ENCODE assay signal across 24 mouse cellular contexts in the genomic region with DNA sequence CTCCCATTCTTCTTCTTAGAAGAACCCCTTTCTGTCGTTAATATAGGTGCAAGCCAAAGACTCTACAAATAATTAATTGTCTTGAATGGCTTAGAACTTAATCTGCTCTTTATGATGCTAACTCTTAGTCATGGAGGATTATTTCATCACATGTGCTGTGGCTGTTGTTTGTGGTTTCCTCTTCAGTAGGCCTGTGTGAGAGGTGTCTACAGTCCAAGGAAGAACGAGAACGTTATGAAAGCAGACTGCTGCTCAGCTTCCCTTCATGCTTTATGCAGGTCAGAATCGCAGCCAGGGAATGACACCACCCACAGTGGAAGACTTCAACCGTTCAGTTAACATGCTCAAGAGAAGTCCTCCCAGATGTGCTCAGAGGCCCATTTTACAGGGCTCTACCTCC. TPM values are rescaled to one million over a fixed set of nuclear protein-coding genes. Genes with fewer than 3 reads are reported as not detected.
DNase-seq lines count a peak whose midpoint lies in the region; ATAC-seq lines count a peak whose summit lies in the region.
"Had no signal": no experiment of that assay in that cellular context is flagged by ENCODE, and none has a peak within 500 bp of the region (broad histone marks: within the 10 kb centered on the region; RNA-seq: fewer than 3 reads in every experiment).

No protein-coding gene starts in this region.

- peak; percentile 92 for ATAC-seq in common myeloid progenitor, adult 5-6 weeks (replicated peaks; ENCODE audit: low read depth, poor library complexity, severe bottlenecking)
- peak; percentile 96 for ATAC-seq in megakaryocyte, adult 5-6 weeks (ENCODE audit: poor library complexity, severe bottlenecking)
- no peak for ATAC-seq in kidney, embryonic 14.5 days (ENCODE audit: low FRiP score, low TSS enrichment)
- ATAC-seq: forebrain, embryonic 14.5 days; hindbrain, postnatal 0 days; Patski had no signal

- H3K9me3 ChIP-seq in kidney, embryonic 14.5 days (ENCODE audit: control insufficient read depth, low read length): no peaks in the 10 kb centered on the region
- H3K9me3 ChIP-seq in forebrain, embryonic 10.5 days: no peaks in the 10 kb centered on the region
- H3K9me3 ChIP-seq: embryonic facial prominence, embryonic 10.5 days; embryonic facial prominence, embryonic 13.5 days; G1E had no signal

- no peak overlapping the region for H3K9ac ChIP-seq in kidney, embryonic 14.5 days (ENCODE audit: low read depth, low read length)
- H3K9ac ChIP-seq: embryonic facial prominence, embryonic 13.5 days; hindbrain, embryonic 14.5 days had no signal

- no peak overlapping the region for H3K27ac ChIP-seq in kidney, embryonic 14.5 days (ENCODE audit: low read depth, low read length)
- H3K27ac ChIP-seq in forebrain, embryonic 10.5 days: no peak overlapping the region
- H3K27ac ChIP-seq: embryonic facial prominence, embryonic 10.5 days; embryonic facial prominence, embryonic 13.5 days; hindbrain, embryonic 14.5 days; hindbrain, postnatal 0 days had no signal

- intact Hi-C loops in heart, postnatal 25 days (cut with DNase I): no loop called here

- DNase-seq in heart, adult 11 months: peak; percentile 2
- DNase-seq in heart, postnatal 25 days (ENCODE audit: low spot score): no peak
- peak; percentile 8 to 32 for DNase-seq in natural killer cell, adult 2 months (ENCODE audit: low spot score in 2 of 2)
- no peak for DNase-seq in forebrain, embryonic 10.5 days (ENCODE audit: extremely low spot score, low spot score)
- no peak for DNase-seq in lung, postnatal 4 days
- DNase-seq: adrenal gland, adult 2 months; adrenal gland, postnatal 14 days; cerebellum, adult 11 months; cerebellum, adult 2 months; cerebellum, adult 9-11 months; gastrocnemius, postnatal 25 days; heart, postnatal 36 days had no signal

- H3K4me2 ChIP-seq in kidney, embryonic 14.5 days (replicated peaks; ENCODE audit: low read depth, low read length): no peak overlapping the region
- H3K4me2 ChIP-seq: embryonic facial prominence, embryonic 13.5 days; heart, embryonic 11.5 days; hindbrain, embryonic 14.5 days had no signal

- no peaks in the 10 kb centered on the region for H3K4me1 ChIP-seq in kidney, embryonic 14.5 days (ENCODE audit: control insufficient read depth, insufficient read depth, low read length)
- H3K4me1 ChIP-seq in forebrain, embryonic 10.5 days: peaks cover 6% of the 10 kb centered on the region
- H3K4me1 ChIP-seq: embryonic facial prominence, embryonic 10.5 days; embryonic facial prominence, embryonic 13.5 days had no signal

- WGBS in kidney, embryonic 14.5 days: 89% methylated on average over 5 of the region's 5 CpGs
- WGBS in forebrain, embryonic 10.5 days: 79% methylated on average over 5 of the region's 5 CpGs

- no peaks in the 10 kb centered on the region for H3K27me3 ChIP-seq in kidney, embryonic 14.5 days (ENCODE audit: control insufficient read depth, insufficient read depth, low read length)
- H3K27me3 ChIP-seq in forebrain, embryonic 10.5 days (ENCODE audit: poor library complexity, severe bottlenecking): no peaks in the 10 kb centered on the region
- H3K27me3 ChIP-seq: embryonic facial prominence, embryonic 13.5 days had no signal

- no peak overlapping the region for H3K4me3 ChIP-seq in kidney, embryonic 14.5 days (ENCODE audit: low read length)
- H3K4me3 ChIP-seq in forebrain, embryonic 10.5 days: no peak overlapping the region
- H3K4me3 ChIP-seq: embryonic facial prominence, embryonic 10.5 days; embryonic facial prominence, embryonic 13.5 days; erythroblast, embryonic 14.5 days had no signal

- no peaks in the 10 kb centered on the region for H3K36me3 ChIP-seq in kidney, embryonic 14.5 days (ENCODE audit: control insufficient read depth, insufficient read depth, low read length)
- H3K36me3 ChIP-seq in forebrain, embryonic 10.5 days (replicated peaks): no peaks in the 10 kb centered on the region
- H3K36me3 ChIP-seq: embryonic facial prominence, embryonic 10.5 days; embryonic facial prominence, embryonic 13.5 days; G1E had no signal

RNA-seq across cellular contexts. Expression of a gene that starts 15.2 kb away (rescaled TPM):
- total RNA-seq in heart, postnatal 25 days (2021): 10 to 100 TPM; 20.8 to 21.4 TPM
- total RNA-seq in common myeloid progenitor, adult 5-6 weeks (2017): 9.3 and 11.6 TPM in 2 replicates
- total RNA-seq in megakaryocyte, adult 5-6 weeks (2015): 56.6 and 60.7 TPM in 2 replicates
- 24.3 and 43.1 TPM in 2 replicates for total RNA-seq in megakaryocyte, adult 5-6 weeks (2017)
- polyA plus RNA-seq in kidney, embryonic 14.5 days (2014; fragmentation: Nextera tagmentation; extraction: Ambion mirVana): 8.9 and 9.3 TPM in 2 replicates
- polyA plus RNA-seq in forebrain, embryonic 10.5 days (2016; fragmentation: Nextera tagmentation; extraction: Ambion mirVana): 5.8 and 5.9 TPM in 2 replicates

Comparison
In these comparisons a context has a peak if more than half of its experiments do, and no peak if none do; other contexts are left out.
1. DNase-seq: peak in heart, adult 11 months (single experiment) and natural killer cell, adult 2 months (2 of 2); none in heart, postnatal 25 days (single experiment), forebrain, embryonic 10.5 days (single experiment) and lung, postnatal 4 days (0 of 2).